Mouse (Mus musculus) heart, adult 18-20 months (tissue): ENCODE measurements around the gene Serpinb5. TPM values are rescaled to one million over a fixed set of nuclear protein-coding genes. Genes with fewer than 3 reads are reported as not detected.
"Not testable (repeated sequence)": the region's sequence is repeated elsewhere in the genome, so short reads cannot be mapped to it uniquely, and the experiment has no call there.

ENCODE experiments used
- DNase-seq, 2 experiments: peaks; one replicate each; pipeline ENCODE4 v3.0.0; 2021 to 2022; ENCODE audit warnings: mixed read lengths in 1 of 2
- long read RNA-seq, 2 experiments: library from polyadenylated mRNA; stranded (forward); transcript quantifications; one replicate each; pipeline ENCODE4 v2.0.0; 2021
- total RNA-seq, 2 experiments: library from RNA; stranded (reverse); gene quantifications; 2 replicates each; pipeline ENCODE4 v1.2.3; 2021

Gene Serpinb5
- total RNA-seq, result not detected
- long read RNA-seq, experiment 1, result 0 reads
- long read RNA-seq, experiment 2, result 0 reads

- peak in 1 of 2 experiments; percentile 2 for DNase-seq
Observed at GRCm38 (mm10) chr1:106860847-106861246, at the start of gene Serpinb5. Serpinb5 (plus strand) TSS chr1:106861173.

- no peak for DNase-seq
Observed at GRCm38 (mm10) chr1:106814864-106815263, 46.1 kb upstream of the Serpinb5 start.

DNA sequence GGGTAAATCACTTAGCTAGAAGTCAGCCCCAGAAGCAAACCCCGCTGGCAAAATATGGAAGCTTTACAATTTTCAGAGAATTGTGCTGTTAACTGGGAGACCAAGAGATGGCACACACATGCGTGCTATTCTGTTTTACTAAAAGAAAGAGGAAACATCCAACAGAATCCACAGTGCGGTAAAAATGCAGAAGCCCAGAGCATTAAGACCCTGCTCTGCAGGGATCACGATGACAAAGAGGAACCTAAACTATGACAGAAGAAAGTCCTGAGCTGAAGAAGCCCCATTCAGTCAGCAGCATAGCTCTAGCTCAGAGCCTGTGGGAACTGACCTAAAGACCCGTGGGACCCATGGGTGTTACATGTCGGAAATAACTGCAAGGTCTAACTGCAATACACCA, 45.7 kb upstream of the Serpinb5 start:
- peak in 1 of 2 experiments; percentile 12 for DNase-seq

DNA sequence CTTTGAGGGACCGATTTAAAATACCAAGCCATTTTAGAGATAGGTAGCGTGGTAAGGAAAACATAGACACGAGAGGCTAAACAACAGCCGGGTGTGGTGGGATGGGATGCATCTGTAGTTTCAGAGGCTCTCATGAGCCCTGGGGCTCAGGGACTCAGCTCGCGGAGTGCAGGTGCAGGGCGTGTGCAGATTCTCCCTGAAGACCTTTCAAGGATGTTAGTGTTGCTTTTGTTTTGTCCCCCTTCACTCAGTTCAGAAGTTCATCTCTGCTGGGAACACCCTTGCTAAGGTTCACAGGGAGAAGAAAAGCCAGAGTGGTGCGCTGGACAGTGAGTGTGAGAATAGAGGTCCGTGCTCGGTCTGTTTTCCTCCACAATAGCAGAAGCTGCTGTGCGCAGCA, 44.2 kb upstream of the Serpinb5 start:
- no peak for DNase-seq

GRCm38 (mm10) chr1:106818323-106818722, 42.6 kb upstream of the Serpinb5 start:
- peak in 1 of 2 experiments; percentile 43 for DNase-seq

- peak; percentile 7 to 10 for DNase-seq
Observed at GRCm38 (mm10) chr1:106822297-106822696, 38.7 kb upstream of the Serpinb5 start.

- no peak for DNase-seq
Observed at GRCm38 (mm10) chr1:106828784-106829183, 32.2 kb upstream of the Serpinb5 start.

DNA sequence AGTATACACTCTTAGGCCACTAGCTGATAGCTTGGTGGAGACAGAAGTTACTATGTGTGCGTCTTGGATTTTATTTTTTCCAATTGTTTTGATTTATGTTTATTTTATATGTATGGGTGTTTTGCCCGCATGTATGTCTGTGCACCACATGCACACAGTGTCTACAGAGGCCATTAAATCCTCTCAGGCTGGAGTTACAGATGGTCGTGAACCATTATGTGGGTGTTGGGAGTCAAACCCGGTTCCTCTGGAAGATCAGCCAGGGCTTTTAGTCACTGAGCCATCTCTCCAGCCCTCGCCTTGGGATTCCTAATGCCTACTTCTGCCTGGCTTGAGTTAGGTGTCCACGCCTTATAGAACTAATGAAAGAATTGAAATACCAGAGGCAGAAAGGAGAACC, 4.6 kb downstream of the Serpinb5 start:
- DNase-seq, result no peak

DNA sequence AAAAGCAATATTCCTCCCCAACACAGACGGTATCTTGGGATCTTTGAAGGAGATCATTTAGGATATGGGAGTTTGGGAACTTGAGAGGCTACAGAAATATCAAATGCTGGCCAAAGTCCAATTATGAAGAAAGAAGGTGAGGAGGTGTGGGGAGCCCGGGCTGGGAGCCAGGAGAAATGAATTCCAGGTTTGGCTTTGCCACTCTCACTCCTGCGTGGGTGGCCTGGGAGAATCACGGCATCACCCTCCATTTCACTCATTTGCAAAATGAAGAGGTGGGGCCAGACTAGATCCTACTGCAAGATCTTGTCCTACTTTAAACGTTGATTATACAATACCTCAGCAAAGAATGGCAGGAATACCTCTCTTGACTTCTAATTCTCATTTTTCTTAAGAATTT, 5.1 kb downstream of the Serpinb5 start:
- DNase-seq, result peak in 1 of 2 experiments; percentile 4

DNA sequence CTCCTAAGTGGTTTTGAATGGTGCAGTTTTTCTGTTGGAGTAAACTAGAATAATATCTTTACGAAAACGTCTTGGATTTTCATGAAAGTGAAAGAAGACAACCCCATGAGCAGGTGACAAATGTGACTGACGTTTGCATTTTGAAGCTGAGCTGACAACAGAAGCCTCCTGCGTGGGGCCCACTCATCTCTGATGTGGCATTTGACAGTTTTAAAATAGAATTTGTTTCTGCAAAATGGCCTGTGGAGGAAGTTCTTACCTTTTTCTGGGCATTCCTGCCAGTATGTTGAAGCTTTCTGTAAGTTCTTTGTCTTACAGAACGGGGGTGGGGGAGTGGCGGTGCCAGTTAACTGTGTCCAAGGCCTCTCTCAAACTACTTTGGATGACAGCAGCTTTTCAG, 5.8 kb downstream of the Serpinb5 start:
- DNase-seq, result no peak

DNA sequence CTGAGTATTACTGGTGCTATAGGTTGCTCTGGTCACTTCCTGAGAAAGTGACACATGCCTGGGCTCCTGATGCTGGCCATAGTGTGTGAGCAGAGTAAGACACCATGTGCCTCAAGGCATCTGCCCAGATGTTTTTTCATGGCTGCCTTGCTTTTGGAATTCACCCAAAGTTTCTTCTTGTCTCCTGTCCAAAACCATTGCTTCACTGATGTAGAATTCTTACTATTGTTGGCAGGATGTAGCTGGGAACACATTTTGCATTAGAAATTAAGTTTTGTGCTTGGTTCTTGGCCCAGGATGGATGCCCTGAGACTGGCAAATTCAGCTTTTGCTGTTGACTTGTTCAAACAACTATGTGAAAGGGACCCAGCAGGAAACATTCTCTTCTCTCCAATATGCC, 9.0 kb downstream of the Serpinb5 start:
- DNase-seq, result peak; percentile 8 to 18

DNA sequence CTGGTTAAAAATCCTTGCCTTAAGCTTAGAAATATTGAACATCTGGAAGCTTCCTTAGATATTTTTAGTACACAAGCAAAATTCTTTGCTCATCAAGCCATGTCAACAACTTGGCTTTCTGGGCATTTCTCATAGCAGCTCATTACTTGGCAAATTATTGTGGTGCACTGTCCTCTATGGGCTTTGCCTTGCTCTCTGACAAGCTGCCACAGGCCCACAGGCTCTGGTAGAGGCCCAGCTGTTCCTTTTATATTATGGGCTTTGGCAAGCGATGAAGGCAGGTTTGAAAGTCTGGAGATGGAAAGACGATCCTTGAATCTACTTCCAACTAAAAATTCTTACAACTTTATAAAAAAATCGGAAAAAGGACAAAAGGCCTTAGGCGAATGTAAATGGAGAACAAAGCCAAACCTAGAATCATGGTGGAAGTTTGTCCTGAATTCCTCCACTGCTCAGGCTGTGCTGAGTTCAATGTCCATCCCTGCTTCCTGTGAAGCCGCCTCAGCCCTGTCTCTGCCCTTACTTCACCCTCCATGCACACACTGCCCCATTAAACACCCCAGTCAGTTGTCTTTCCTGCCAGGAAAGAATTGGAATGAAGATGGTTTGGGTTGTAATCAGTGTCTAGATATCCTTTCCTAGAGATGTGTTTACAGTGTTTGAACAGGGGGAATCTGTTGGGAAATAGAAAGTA, 14.4 kb downstream of the Serpinb5 start:
- DNase-seq, result peak; percentile 2 to 7

GRCm38 (mm10) chr1:106876147-106876546, 15.2 kb downstream of the Serpinb5 start:
- no peak for DNase-seq

GRCm38 (mm10) chr1:106882723-106883122, 21.8 kb downstream of the Serpinb5 start:
- DNase-seq, result peak in 1 of 2 experiments; percentile 20

- DNase-seq, result peak in 1 of 2 experiments; percentile 9
Observed at GRCm38 (mm10) chr1:106883369-106883768, 22.4 kb downstream of the Serpinb5 start.

- DNase-seq, result peak; percentile 9 to 45
Observed at GRCm38 (mm10) chr1:106883812-106884211, 22.8 kb downstream of the Serpinb5 start.

DNA sequence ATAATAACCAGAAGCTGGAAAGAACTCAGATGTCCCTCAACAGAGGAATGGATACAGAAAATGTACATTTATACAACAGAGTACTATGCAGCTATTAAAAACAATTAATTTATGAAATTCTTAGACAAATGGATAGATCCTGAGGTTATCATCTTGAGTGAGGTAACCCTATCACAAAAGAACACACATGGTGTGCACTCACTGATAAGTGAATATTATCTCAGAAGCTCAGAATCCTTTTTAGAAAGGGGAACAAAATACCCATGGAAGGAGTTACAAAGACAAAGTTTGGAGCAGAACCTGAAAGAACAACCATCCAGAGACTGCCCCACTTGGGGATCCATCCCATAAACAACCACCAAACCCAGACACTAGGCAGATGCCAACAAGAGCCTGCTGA, 34.2 kb downstream of the Serpinb5 start:
- not testable (repeated sequence) for DNase-seq

DNA sequence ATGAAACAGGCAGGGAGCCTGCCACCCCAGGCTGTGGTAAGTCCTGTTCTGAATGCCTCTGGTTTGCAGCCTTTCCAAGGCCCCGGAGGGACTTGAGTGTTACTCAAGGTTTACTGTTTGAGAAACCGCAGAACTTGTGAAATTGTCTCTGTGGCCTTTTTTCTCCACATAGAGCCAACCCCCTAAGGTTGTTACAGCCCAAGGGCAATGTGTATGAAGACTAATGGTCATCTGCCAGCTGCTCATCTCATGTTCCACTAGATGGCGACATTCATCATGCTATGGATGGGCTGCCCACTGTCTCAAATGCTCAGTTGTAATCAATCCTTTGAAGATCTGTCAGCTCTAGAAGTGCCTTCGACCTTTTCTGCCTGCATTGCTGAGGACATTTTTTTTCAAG, 40.4 kb downstream of the Serpinb5 start:
- DNase-seq, result peak; percentile 7 to 17

DNA sequence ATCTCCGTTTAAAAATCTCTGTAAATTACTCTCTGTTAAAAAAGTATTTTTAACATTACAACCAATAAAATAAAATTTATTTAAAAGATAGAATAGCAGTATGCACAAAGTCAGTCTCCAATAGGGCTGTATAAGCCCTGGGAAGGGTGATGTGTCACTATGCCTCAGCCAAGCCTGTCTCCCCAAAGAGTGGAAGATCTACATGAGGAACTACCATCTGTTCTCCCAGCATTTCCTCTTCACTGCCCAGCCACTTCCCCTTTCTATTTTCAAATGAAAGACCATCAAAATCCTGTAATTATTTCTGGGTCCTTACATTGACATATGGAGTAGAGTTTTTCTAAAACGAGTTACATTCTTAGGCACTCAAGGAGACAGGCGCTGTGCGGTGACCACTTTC, 71.0 kb downstream of the Serpinb5 start:
- DNase-seq, result peak; percentile 4 to 36

Other genes starting within 250 kb of the Serpinb5 start
- gene Bcl2, start 146.9 kb upstream of the Serpinb5 start, total RNA-seq, result 1 to 10 TPM; 5.5 to 6.1 TPM
- gene Kdsr, start 101.4 kb upstream of the Serpinb5 start, total RNA-seq, result 1 to 10 TPM; 5.0 to 6.7 TPM
- 10 to 100 TPM; 30.4 to 32.3 TPM for gene Vps4b, start 64.4 kb upstream of the Serpinb5 start, total RNA-seq
- not detected for gene Serpinb12, start 73.3 kb downstream of the Serpinb5 start, total RNA-seq
- not detected for gene Serpinb13, start 119.8 kb downstream of the Serpinb5 start, total RNA-seq
- not detected for gene Serpinb3a, start 191.1 kb downstream of the Serpinb5 start, total RNA-seq
- not detected for gene Serpinb3d, start 222.3 kb downstream of the Serpinb5 start, total RNA-seq